Mouse (Mus musculus): Measurements from ENCODE around the gene Pradc1. TPM values are rescaled to one million over a fixed set of nuclear protein-coding genes. Genes with fewer than 3 reads are reported as not detected.
A peak's percentile ranks its signal among the peaks of the same experiment; 100 is the strongest.
"Not testable (repeated sequence)": the region's sequence is repeated elsewhere in the genome, so short reads cannot be mapped to it uniquely, and the experiment has no call there.

Gene Pradc1
- polyA plus RNA-seq, 1 experiment: 9.6 TPM

DNA sequence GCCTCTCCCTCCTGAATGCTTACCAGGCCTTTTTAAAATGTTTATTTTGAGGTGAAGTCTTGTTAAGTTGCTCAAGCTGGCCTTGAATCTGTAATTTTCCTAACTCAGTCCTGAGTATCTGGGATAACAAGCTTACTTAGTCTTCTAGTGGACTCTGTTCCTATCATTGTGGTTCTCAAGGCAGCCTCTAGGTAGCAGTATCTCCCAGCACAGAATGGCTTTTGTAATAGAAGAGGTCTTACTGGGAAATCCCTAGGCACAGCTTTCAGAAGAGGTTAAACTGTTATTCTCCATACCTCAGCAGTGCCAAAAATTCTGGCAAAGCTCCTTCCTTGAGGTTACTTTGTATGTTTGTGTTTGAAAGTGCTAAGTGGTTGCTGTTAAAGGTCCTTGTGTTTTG lies 13.6 kb upstream of the Pradc1 start:
- H3K9ac ChIP-seq (ENCODE audit: low read depth, poor library complexity, severe bottlenecking): no peak overlapping the region
- H3K4me3 ChIP-seq (ENCODE audit: low read depth, low read length): no peak overlapping the region
- H3K9me3 ChIP-seq (replicated peaks; ENCODE audit: control insufficient read depth, insufficient read depth, low read length, poor library complexity, severe bottlenecking): no peaks in the 10 kb centered on the region
- no peak overlapping the region for H3K27ac ChIP-seq (ENCODE audit: insufficient read depth, low read length)
- H3K4me1 ChIP-seq (ENCODE audit: control insufficient read depth, insufficient read depth, low read length): no peaks in the 10 kb centered on the region
- H3K27me3 ChIP-seq (ENCODE audit: control insufficient read depth, insufficient read depth, low read length, poor library complexity, severe bottlenecking): no peaks in the 10 kb centered on the region
- H3K36me3 ChIP-seq (ENCODE audit: control insufficient read depth, insufficient read depth, low read length, poor library complexity, severe bottlenecking): peaks cover 75% of the 10 kb centered on the region
- TF ChIP-seq EP300 (IDR thresholded peaks at IDR 0.05; ENCODE audit: insufficient read depth, low read depth, low read length) (no peak), CTCF (IDR thresholded peaks at IDR 0.05; ENCODE audit: low read depth, low read length) (no peak), POLR2A (IDR thresholded peaks at IDR 0.05; ENCODE audit: insufficient read depth, low read length) (no peak)

DNA sequence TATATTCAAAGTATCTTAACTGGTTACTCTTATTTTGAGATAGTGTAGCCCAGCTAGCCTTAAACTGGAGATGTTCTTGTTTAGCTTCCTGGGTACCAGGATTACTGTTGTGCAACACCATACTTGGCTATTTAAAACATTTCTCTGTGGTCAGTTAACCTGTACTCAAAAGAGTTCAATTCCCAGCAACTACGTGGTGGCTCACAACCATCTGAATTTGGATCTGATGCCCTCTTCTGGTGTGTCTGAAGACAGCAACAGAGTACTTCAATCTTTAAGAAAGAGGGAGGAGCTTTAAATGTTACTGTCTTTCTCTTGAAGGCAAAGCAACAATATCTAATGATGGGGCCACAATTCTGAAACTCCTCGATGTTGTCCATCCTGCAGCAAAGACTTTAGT lies 7.9 kb upstream of the Pradc1 start:
- TF ChIP-seq POLR2A (IDR thresholded peaks at IDR 0.05; ENCODE audit: insufficient read depth, low read length) (no peak), EP300 (IDR thresholded peaks at IDR 0.05; ENCODE audit: insufficient read depth, low read depth, low read length) (no peak), CTCF (IDR thresholded peaks at IDR 0.05; ENCODE audit: low read depth, low read length) (no peak)
- no peak overlapping the region for H3K4me3 ChIP-seq (ENCODE audit: low read depth, low read length)
- H3K9me3 ChIP-seq (replicated peaks; ENCODE audit: control insufficient read depth, insufficient read depth, low read length, poor library complexity, severe bottlenecking): no peaks in the 10 kb centered on the region
- H3K27ac ChIP-seq (ENCODE audit: insufficient read depth, low read length): no peak overlapping the region
- H3K36me3 ChIP-seq (ENCODE audit: control insufficient read depth, insufficient read depth, low read length, poor library complexity, severe bottlenecking): peaks cover 67% of the 10 kb centered on the region
- no peaks in the 10 kb centered on the region for H3K4me1 ChIP-seq (ENCODE audit: control insufficient read depth, insufficient read depth, low read length)
- no peaks in the 10 kb centered on the region for H3K27me3 ChIP-seq (ENCODE audit: control insufficient read depth, insufficient read depth, low read length, poor library complexity, severe bottlenecking)
- H3K9ac ChIP-seq (ENCODE audit: low read depth, poor library complexity, severe bottlenecking): no peak overlapping the region

DNA sequence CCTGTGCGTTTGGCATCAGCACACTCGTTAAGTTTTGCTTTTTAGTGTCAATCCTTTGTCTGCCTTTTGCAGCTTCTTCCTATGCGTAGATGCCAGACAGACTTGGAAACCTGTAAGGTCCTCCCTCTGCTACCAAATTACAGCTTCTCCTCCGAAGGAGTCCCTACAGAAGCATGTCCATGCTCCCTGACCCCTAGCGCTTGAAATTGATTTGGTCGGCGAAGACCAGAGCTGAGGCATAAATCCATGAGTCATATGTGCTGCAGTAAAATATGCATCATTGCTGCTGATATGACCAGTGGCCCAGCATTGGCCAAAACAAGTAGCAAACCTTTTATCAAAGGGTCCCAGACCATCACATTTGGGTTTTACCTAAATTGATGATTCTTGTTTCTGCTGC lies 1.0 kb upstream of the Pradc1 start:
- Histone ChIP-seq H3K27ac (ENCODE audit: insufficient read depth, low read length) (no peak overlapping the region), H3K4me3 (ENCODE audit: low read depth, low read length) (peak overlapping the region; percentile 89), H3K4me1 (ENCODE audit: control insufficient read depth, insufficient read depth, low read length) (peaks cover 2% of the 10 kb centered on the region), H3K9ac (ENCODE audit: low read depth, poor library complexity, severe bottlenecking) (peak overlapping the region; percentile 83), H3K9me3 (replicated peaks; ENCODE audit: control insufficient read depth, insufficient read depth, low read length, poor library complexity, severe bottlenecking) (no peaks in the 10 kb centered on the region), H3K36me3 (ENCODE audit: control insufficient read depth, insufficient read depth, low read length, poor library complexity, severe bottlenecking) (peaks cover 14% of the 10 kb centered on the region), H3K27me3 (ENCODE audit: control insufficient read depth, insufficient read depth, low read length, poor library complexity, severe bottlenecking) (no peaks in the 10 kb centered on the region)
- TF ChIP-seq POLR2A (IDR thresholded peaks at IDR 0.05; ENCODE audit: insufficient read depth, low read length) (no peak), EP300 (IDR thresholded peaks at IDR 0.05; ENCODE audit: insufficient read depth, low read depth, low read length) (no peak), CTCF (IDR thresholded peaks at IDR 0.05; ENCODE audit: low read depth, low read length) (no peak)

DNA sequence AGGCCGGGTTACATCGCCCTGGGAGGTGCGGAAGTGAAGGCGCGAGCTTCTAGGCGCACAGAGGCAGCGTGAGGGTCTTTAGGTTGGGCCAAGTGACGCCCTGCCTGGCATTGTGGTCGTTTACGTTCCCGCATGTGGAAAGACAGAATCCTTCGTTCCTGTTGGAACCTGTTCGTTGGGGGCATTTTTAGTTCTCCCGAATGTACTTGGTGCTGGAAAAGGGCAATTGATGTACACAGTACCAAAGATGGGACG lies 568 bp upstream of the Pradc1 start:
- peak overlapping the region; percentile 89 for H3K4me3 ChIP-seq (ENCODE audit: low read depth, low read length)
- TF ChIP-seq EP300 (IDR thresholded peaks at IDR 0.05; ENCODE audit: insufficient read depth, low read depth, low read length): no peak
- no peak for TF ChIP-seq CTCF (IDR thresholded peaks at IDR 0.05; ENCODE audit: low read depth, low read length)
- no peak for TF ChIP-seq POLR2A (IDR thresholded peaks at IDR 0.05; ENCODE audit: insufficient read depth, low read length)
- no peaks in the 10 kb centered on the region for H3K9me3 ChIP-seq (replicated peaks; ENCODE audit: control insufficient read depth, insufficient read depth, low read length, poor library complexity, severe bottlenecking)
- H3K9ac ChIP-seq (ENCODE audit: low read depth, poor library complexity, severe bottlenecking): peak overlapping the region; percentile 83
- peaks cover 2% of the 10 kb centered on the region for H3K4me1 ChIP-seq (ENCODE audit: control insufficient read depth, insufficient read depth, low read length)
- H3K36me3 ChIP-seq (ENCODE audit: control insufficient read depth, insufficient read depth, low read length, poor library complexity, severe bottlenecking): peaks cover 9% of the 10 kb centered on the region
- no peaks in the 10 kb centered on the region for H3K27me3 ChIP-seq (ENCODE audit: control insufficient read depth, insufficient read depth, low read length, poor library complexity, severe bottlenecking)
- no peak overlapping the region for H3K27ac ChIP-seq (ENCODE audit: insufficient read depth, low read length)

DNA sequence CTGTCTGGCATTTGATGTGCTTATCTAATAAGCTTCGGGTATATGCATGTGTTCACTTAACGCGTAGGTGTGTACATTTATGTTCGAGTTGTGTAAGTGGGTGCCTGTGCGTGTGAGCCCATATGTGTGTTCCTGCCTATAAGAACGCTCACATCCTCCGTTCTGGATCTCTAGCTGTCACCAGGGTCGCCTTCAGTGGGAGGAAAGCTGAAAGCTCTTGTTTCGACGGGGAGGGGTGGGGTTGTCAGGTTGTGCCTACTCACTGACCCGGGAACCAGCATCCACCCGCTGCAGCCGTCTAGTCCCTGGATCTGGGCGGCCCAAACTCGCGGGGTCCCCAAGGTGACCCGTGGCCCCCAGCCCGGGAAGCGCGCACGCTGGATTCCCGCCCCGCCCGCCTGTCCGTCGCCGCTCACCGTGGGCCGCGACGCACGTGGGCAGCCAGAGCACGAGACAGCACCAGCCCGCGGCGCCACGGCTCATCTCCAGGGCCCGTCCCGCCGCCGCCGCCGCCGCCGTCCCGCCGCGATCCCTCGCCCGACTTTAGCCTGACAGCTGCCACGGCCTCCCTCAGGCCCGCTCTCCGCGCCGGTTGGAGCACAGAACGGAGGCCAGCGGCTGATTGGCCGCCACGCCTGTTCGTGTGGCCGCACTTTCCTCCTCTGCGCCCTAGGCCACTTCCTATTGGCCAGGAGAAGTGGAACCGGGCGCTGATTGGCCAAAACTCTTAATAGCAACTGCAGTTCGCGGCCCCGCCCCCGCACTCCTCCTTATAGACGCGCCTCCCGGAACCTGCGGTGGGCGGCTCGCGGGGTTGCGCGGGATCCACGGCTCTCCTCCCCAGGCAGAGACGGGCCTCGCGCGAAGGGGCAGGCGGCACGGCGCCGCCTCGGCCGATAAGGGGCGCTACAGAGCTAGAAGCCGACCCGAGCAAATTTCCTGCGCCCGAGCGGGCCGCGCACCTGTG lies 790 bp downstream of the Pradc1 start, which contains the start of gene Cct7:
Gene Cct7, plus strand, starts transcription at position 818 of the 967 bp plus-strand sequence.
- Histone ChIP-seq H3K4me1 (ENCODE audit: control insufficient read depth, insufficient read depth, low read length) (peaks cover 2% of the 10 kb centered on the region), H3K27ac (ENCODE audit: insufficient read depth, low read length) (peak within 1 kb of the TSS; percentile 58), H3K4me3 (ENCODE audit: low read depth, low read length) (peak within 1 kb of the TSS; percentile 97), H3K27me3 (ENCODE audit: control insufficient read depth, insufficient read depth, low read length, poor library complexity, severe bottlenecking) (no peaks in the 10 kb centered on the region), H3K9ac (ENCODE audit: low read depth, poor library complexity, severe bottlenecking) (peak within 1 kb of the TSS; percentile 83), H3K36me3 (ENCODE audit: control insufficient read depth, insufficient read depth, low read length, poor library complexity, severe bottlenecking) (peaks cover 9% of the 10 kb centered on the region), H3K9me3 (replicated peaks; ENCODE audit: control insufficient read depth, insufficient read depth, low read length, poor library complexity, severe bottlenecking) (no peaks in the 10 kb centered on the region)
- peak; percentile 28 for TF ChIP-seq POLR2A (IDR thresholded peaks at IDR 0.05; ENCODE audit: insufficient read depth, low read length)
- TF ChIP-seq EP300 (IDR thresholded peaks at IDR 0.05; ENCODE audit: insufficient read depth, low read depth, low read length): no peak
- TF ChIP-seq CTCF (IDR thresholded peaks at IDR 0.05; ENCODE audit: low read depth, low read length): peak; percentile 3

DNA sequence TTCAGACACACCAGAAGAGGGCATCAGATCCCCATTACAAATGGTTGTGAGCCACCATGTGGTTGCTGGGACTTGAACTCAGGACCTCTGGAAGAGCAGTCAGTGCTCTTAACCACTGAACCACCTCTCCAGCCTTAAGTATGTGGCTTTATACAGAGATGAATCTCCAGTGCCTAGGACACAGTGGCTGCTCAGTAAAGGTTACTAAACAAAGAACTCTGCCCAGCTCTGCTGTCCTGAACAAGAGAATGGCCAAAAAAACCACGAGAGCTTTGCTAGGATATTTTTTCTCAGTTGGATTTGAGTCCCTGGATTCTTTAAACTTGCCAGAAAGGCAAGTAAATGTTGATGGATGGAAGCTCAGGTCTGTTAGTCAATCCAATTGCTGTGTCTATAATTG lies 1.6 kb downstream of the Pradc1 start:
- H3K9ac ChIP-seq (ENCODE audit: low read depth, poor library complexity, severe bottlenecking): peak overlapping the region; percentile 67
- not testable (repeated sequence) for H3K4me3 ChIP-seq (ENCODE audit: low read depth, low read length); H3K27ac ChIP-seq (ENCODE audit: insufficient read depth, low read length); H3K36me3 ChIP-seq (ENCODE audit: control insufficient read depth, insufficient read depth, low read length, poor library complexity, severe bottlenecking); H3K4me1 ChIP-seq (ENCODE audit: control insufficient read depth, insufficient read depth, low read length); H3K27me3 ChIP-seq (ENCODE audit: control insufficient read depth, insufficient read depth, low read length, poor library complexity, severe bottlenecking); H3K9me3 ChIP-seq (replicated peaks; ENCODE audit: control insufficient read depth, insufficient read depth, low read length, poor library complexity, severe bottlenecking)
